22 mouse cellular contexts compared by ENCODE assay signal in the genomic region with DNA sequence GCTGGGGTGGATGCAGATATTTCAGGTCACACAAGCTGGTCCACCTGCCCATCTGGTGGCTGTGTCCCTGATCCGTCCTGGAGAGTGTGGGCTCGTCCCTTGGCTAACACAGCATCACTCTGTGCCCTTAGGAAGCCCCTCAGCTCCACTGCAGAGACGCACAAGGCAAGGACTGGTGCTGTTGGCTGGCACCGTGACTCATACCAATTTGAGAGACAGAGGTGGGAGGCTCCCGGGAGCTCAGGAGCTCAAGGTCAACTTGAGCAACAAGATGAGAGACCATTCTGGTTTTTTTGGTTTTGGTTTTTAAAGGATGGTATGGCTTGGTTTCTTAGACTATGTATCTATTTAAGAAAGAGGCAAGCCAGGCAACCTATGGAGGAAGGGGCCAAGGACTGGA. TPM values are rescaled to one million over a fixed set of nuclear protein-coding genes. Genes with fewer than 3 reads are reported as not detected.
"Had no signal": no experiment of that assay in that cellular context is flagged by ENCODE, and none has a peak within 500 bp of the region (broad histone marks: within the 10 kb centered on the region; RNA-seq: fewer than 3 reads in every experiment).

No protein-coding gene starts in this region.

- H3K27ac ChIP-seq: kidney, embryonic 15.5 days; left cerebral cortex, adult 2 months; liver, embryonic 13.5 days; midbrain, embryonic 12.5 days; midbrain, embryonic 15.5 days had no signal

- ATAC-seq: midbrain, embryonic 15.5 days had no signal

- H3K9me3 ChIP-seq: kidney, embryonic 15.5 days; liver, embryonic 13.5 days; midbrain, embryonic 12.5 days; midbrain, embryonic 15.5 days had no signal

- DNase-seq: kidney, adult 11 months; kidney, adult 8-10 months; kidney, postnatal 10 days; kidney, postnatal 36 days; layer of hippocampus, postnatal 36 days; liver, embryonic 13.5 days; lung, adult 2 months; lung, postnatal 14 days; lung, postnatal 4 days; retina, postnatal 1 day; right cerebral cortex, postnatal 25 days; thymus, adult 2 months; thymus, postnatal 14 days; thymus, postnatal 4 days had no signal

- H3K9ac ChIP-seq: kidney, embryonic 15.5 days; liver, embryonic 13.5 days; midbrain, embryonic 12.5 days; midbrain, embryonic 15.5 days had no signal

- H3K4me2 ChIP-seq: kidney, embryonic 15.5 days; liver, embryonic 13.5 days; midbrain, embryonic 12.5 days; midbrain, embryonic 15.5 days had no signal

- H3K4me1 ChIP-seq: liver, embryonic 13.5 days had no signal

- H3K36me3 ChIP-seq: kidney, embryonic 15.5 days; liver, embryonic 13.5 days; midbrain, embryonic 12.5 days; midbrain, embryonic 15.5 days had no signal

- H3K4me3 ChIP-seq: kidney, embryonic 15.5 days; left cerebral cortex, adult 2 months; liver, embryonic 13.5 days; midbrain, embryonic 12.5 days; midbrain, embryonic 15.5 days; myocyte had no signal

RNA-seq across cellular contexts. Expression of a gene that starts 42.3 kb away (rescaled TPM):
- total RNA-seq: liver, adult 2 months; neutrophil, adult 5-6 weeks had no signal
- polyA plus RNA-seq: limb, embryonic 11.5 days had no signal
